Mouse (Mus musculus) midbrain, embryonic 10.5 days (tissue): ENCODE results near the gene Stk11. TPM values are rescaled to one million over a fixed set of nuclear protein-coding genes. Genes with fewer than 3 reads are reported as not detected.

Source experiments
- DNase-seq: peaks from one replicate; pipeline ENCODE4 v3.0.0-alpha.2; 2017; ENCODE audit warnings: low spot score
- H3K27ac ChIP-seq: fragments of 300-500 bp; sonication (generic); replicated peaks from 2 replicates; pipeline ENCODE4 v1.5.1; 2016; ENCODE audit warnings: mild to moderate bottlenecking
- H3K27me3 ChIP-seq: fragments of 300-500 bp; sonication (generic); 2 replicates; pipeline ENCODE4 v1.6.1; 2016; ENCODE audit warnings: low read depth, mild to moderate bottlenecking; ENCODE audit not compliant: poor library complexity, severe bottlenecking
- H3K36me3 ChIP-seq: fragments of 300-500 bp; sonication (generic); 2 replicates; pipeline ENCODE4 v1.6.1; 2016; ENCODE audit warnings: mild to moderate bottlenecking, moderate library complexity
- H3K4me1 ChIP-seq: fragments of 300-500 bp; sonication (generic); 2 replicates; pipeline ENCODE4 v1.6.1; 2016
- H3K4me3 ChIP-seq: fragments of 300-500 bp; sonication (generic); 2 replicates; pipeline ENCODE4 v1.5.1; 2016; ENCODE audit warnings: mild to moderate bottlenecking, moderate library complexity
- H3K9me3 ChIP-seq: fragments of 300-500 bp; sonication (generic); replicated peaks from 2 replicates; pipeline ENCODE4 v1.6.1; 2016; ENCODE audit warnings: mild to moderate bottlenecking
- WGBS: fragments of 180-500 bp; shearing (Covaris S2); methylation state at CpG from one replicate; pipeline ENCODE4 v1.1.7; 2016; 5-methylcytosine and 5-hydroxymethylcytosine counted together
- polyA plus RNA-seq: library from polyadenylated mRNA; unstranded; fragments of >200 nt; fragmentation: Nextera tagmentation; extraction: Ambion mirVana; gene quantifications from 2 replicates; pipeline ENCODE4 v1.2.1, GENCODE M21; 2016

The Stk11 gene
- polyA plus RNA-seq, 1 experiment from 2014 or later, result 19.7 TPM

DNA sequence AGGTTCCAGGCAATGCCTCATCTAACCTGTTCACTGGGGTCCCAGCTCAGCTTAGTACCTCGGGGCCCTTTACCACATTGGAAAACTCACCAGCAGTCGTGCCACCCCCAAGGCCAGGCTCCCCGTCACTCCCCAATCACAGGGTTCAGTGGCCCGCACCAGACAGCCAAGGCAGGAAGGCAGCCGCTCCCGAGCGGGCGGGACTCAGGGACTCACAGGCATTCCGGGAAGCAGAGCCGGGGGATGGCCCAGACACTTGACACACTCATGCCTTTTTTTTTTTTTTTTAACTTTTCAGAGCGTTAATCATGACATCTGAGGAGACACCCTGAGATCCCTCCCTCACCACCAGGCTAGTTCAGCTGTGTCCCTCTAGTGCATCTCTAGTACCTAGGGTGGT is 14.6 kb upstream of the Stk11 start:
- 72% methylated on average over 11 of the region's 11 CpGs for WGBS
- H3K27ac ChIP-seq, result no peak overlapping the region
- no peaks in the 10 kb centered on the region for H3K9me3 ChIP-seq
- DNase-seq, result no peak
- H3K4me1 ChIP-seq, result peaks cover 57% of the 10 kb centered on the region
- peak overlapping the region; percentile 97 for H3K4me3 ChIP-seq
- no peaks in the 10 kb centered on the region for H3K27me3 ChIP-seq
- no peaks in the 10 kb centered on the region for H3K36me3 ChIP-seq

GRCm38 (mm10) chr10:80102216-80102915 is 13.2 kb upstream of the Stk11 start:
- no peaks in the 10 kb centered on the region for H3K9me3 ChIP-seq
- H3K27me3 ChIP-seq, result no peaks in the 10 kb centered on the region
- H3K4me1 ChIP-seq, result peaks cover 50% of the 10 kb centered on the region
- H3K27ac ChIP-seq, result peak overlapping the region; percentile 95
- DNase-seq, result peak; percentile 88
- no peaks in the 10 kb centered on the region for H3K36me3 ChIP-seq
- under 1% methylated on average over 53 of the region's 59 CpGs for WGBS
- peak overlapping the region; percentile 97 for H3K4me3 ChIP-seq

DNA sequence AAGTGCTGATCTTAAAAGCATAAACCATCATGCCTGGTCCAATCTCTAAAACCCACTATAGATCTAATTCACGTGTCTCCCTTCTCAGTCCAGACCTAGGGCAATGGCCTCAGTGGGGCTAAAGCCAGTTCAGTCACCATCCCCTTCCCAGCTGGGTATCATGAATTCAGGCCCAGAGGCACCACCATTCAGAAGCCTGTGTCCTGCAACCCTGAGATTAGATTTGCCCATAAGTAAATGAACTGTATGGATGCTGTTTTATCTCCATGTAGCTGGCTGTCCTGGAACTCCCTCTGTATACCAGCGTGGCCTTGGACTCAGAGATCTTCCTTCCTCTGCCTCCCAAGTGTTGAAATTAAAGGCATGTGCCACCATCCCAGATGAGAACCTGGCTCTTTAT is 12.6 kb upstream of the Stk11 start:
- 85% methylated on average over 2 of the region's 2 CpGs for WGBS

DNA sequence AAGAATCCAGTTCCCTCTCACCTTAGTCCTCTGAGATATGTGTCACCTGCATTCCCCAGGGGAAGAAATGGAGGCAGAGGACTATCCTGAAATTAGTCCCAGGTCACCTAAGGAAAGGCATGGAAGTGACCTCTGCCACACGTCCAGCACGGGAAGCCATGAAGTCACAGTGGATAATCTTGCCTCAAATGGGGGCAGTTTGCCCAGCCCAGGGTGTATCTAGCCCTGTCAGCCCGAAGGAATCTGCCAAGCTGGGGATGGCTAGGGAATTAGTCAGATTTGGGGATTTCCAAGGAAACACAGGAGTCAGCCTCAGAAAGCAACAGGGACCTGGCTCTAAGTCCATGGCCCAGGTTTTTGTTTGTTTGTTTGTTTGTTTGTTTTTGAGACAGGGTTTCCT is 11.4 kb upstream of the Stk11 start:
- no peaks in the 10 kb centered on the region for H3K9me3 ChIP-seq
- WGBS, result 89% methylated on average over 3 of the region's 3 CpGs
- no peaks in the 10 kb centered on the region for H3K27me3 ChIP-seq
- no peak overlapping the region for H3K4me3 ChIP-seq
- H3K4me1 ChIP-seq, result peaks cover 33% of the 10 kb centered on the region
- H3K27ac ChIP-seq, result no peak overlapping the region
- no peaks in the 10 kb centered on the region for H3K36me3 ChIP-seq
- no peak for DNase-seq

More for the DNA sequence above, 12.6 kb upstream of the Stk11 start:
- peak overlapping the region; percentile 97; the same call in 1 of the 2 replicates for H3K4me3 ChIP-seq
- H3K36me3 ChIP-seq, result no peaks in the 10 kb centered on the region
- no peaks in the 10 kb centered on the region for H3K9me3 ChIP-seq
- H3K27me3 ChIP-seq, result no peaks in the 10 kb centered on the region
- peaks cover 43% of the 10 kb centered on the region for H3K4me1 ChIP-seq
- no peak for DNase-seq
- peak overlapping the region; percentile 95 for H3K27ac ChIP-seq

GRCm38 (mm10) chr10:80105460-80105859 is 10.1 kb upstream of the Stk11 start, which contains the start of gene Sbno2:
TSS of gene Sbno2 (minus strand) at chr10:80105571.
- H3K27me3 ChIP-seq, result no peaks in the 10 kb centered on the region
- 72% methylated on average over 5 of the region's 5 CpGs for WGBS
- no peak for DNase-seq
- no peak within 1 kb of the TSS for H3K27ac ChIP-seq
- H3K36me3 ChIP-seq, result no peaks in the 10 kb centered on the region
- peaks cover 27% of the 10 kb centered on the region for H3K4me1 ChIP-seq
- no peaks in the 10 kb centered on the region for H3K9me3 ChIP-seq
- H3K4me3 ChIP-seq, result no peak within 1 kb of the TSS

GRCm38 (mm10) chr10:80105926-80106325 is 9.7 kb upstream of the Stk11 start:
- no peak overlapping the region for H3K4me3 ChIP-seq
- no peak overlapping the region for H3K27ac ChIP-seq
- no peak for DNase-seq
- H3K4me1 ChIP-seq, result peaks cover 22% of the 10 kb centered on the region
- H3K9me3 ChIP-seq, result no peaks in the 10 kb centered on the region
- no peaks in the 10 kb centered on the region for H3K36me3 ChIP-seq
- 77% methylated on average over 5 of the region's 5 CpGs for WGBS
- H3K27me3 ChIP-seq, result no peaks in the 10 kb centered on the region

DNA sequence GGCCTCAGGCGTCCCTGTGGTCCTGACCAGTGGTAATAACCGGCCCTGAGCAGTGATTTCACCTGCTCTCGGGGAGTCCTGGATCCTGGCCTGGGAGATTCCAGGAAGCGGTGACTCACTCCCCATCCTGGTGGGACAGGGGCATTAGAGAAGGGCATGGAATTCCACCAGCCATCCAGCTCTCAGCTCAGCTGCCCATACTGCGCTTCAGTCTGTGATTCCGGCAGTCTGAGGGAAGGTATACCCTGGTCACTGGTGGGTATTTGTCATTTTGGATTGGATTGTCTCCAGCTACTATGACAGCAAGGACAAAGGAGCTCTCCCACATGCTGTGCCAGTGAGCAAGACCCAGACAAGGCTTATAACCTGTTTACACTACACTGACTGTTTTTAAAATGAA is 7.9 kb upstream of the Stk11 start:
- 71% methylated on average over 6 of the region's 6 CpGs for WGBS
- Histone ChIP-seq H3K9me3 (no peaks in the 10 kb centered on the region), H3K27me3 (no peaks in the 10 kb centered on the region), H3K36me3 (no peaks in the 10 kb centered on the region), H3K27ac (no peak overlapping the region), H3K4me1 (peaks cover 4% of the 10 kb centered on the region), H3K4me3 (no peak overlapping the region)
- DNase-seq, result no peak

DNA sequence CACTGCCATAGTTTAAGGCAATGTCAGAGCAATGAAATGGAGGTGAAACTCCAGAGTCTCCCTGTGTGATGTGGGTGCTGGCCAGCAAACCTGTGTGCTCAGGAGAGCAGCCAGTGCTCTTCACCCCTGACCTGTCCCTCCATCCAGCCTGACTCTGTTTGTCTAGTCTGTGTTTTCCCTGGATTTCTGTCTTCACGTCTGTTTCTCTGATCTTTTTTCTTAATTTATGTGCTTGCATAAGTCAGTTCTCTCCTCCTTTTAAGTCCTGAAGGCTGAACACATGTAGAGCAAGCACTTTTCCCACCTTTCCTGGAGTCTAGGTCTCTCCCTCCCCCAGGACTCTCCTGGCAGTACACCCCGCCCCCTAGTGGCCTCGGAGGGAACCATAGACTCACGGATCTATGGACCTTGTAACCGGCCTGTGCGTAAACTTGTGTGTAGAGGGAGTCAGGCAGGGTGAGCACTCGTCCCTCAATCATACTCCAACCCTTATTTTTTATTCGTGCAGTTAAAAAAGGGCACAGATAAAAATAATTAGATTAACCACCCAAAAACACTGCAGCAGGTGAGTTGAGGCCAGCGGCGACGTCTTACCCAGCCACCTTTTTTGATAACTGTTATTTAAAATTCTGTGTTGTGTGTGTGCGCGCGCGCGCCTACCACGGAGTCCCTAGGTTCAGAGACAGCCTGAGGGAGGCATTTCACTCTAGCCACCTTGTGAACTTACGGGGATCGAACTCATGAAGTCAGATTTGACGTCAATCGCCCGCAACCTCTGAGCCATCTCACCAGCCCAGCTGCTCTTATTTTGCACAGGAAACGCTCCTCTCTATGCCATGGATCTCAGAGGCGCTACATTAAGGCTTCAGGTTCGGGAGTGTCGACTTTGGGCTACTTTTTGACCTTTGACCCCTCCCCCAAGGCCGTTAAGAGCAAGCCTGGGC is 990 bp upstream of the Stk11 start:
- 2% methylated on average over 27 of the region's 27 CpGs for WGBS
- no peaks in the 10 kb centered on the region for H3K9me3 ChIP-seq
- peak; percentile 92 for DNase-seq
- H3K27ac ChIP-seq, result peak overlapping the region; percentile 93
- peak overlapping the region; percentile 96 for H3K4me3 ChIP-seq
- no peaks in the 10 kb centered on the region for H3K27me3 ChIP-seq
- peaks cover 25% of the 10 kb centered on the region for H3K36me3 ChIP-seq
- peaks cover 42% of the 10 kb centered on the region for H3K4me1 ChIP-seq

- no peak for DNase-seq
- peaks cover 50% of the 10 kb centered on the region for H3K4me1 ChIP-seq
- WGBS, result 0% methylated on average over 63 of the region's 63 CpGs
Measured at GRCm38 (mm10) chr10:80115944-80116335, 337 bp downstream of the Stk11 start.

DNA sequence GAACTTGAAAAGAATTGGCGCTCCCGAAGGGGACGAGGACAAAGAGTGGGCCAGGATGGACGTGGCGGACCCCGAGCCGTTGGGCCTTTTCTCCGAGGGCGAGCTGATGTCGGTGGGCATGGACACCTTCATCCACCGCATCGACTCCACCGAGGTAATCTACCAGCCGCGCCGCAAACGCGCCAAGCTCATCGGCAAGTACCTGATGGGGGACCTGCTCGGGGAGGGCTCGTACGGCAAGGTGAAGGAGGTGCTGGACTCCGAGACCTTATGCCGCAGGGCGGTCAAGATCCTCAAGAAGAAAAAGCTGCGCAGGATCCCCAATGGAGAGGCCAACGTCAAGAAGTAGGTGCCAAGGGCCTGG is 942 bp downstream of the Stk11 start:
- peak overlapping the region; percentile 93 for H3K27ac ChIP-seq

More at GRCm38 (mm10) chr10:80115944-80116335, 337 bp downstream of the Stk11 start:
- Histone ChIP-seq H3K9me3 (no peaks in the 10 kb centered on the region), H3K36me3 (peaks cover 38% of the 10 kb centered on the region), H3K27ac (peak overlapping the region; percentile 93), H3K4me3 (peak overlapping the region; percentile 96), H3K27me3 (no peaks in the 10 kb centered on the region)

DNA sequence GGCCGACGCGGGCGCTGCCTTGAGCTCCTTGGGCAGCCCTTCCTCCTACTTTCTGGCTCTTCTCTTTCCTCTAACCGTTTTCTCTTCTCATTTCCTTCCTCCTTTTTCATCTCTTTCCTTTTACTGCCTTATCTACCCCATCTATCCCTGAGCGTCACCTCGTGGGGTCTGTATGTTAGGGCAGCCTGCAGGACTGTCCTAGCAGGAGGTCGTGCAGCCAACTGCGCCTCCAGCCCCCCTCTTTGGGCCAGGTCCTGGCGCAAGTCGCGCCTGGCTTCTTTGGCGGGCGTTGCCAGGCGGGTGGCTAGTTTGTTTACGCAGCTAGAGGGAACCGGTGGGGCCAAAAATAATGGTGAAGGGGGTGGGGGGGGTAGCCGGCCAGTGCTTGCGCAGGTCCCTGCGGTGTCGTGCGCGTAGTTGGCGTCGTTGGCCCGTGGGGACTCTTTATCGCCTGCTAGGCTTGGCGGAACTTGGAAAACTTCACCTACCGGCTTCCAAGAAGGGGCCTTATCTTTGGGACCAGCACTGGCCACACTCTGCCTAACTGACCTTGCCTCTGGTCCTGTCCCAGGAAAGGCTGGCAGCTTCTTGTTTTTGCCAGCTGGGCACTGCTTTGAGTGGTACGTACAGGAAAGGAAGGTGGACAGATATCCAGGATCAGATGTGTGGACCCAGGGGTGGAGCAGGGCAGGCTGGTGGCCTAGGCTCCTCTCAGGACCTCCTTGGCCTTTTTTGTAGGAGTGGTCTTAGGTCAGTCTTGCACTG is 1.5 kb downstream of the Stk11 start:
- Histone ChIP-seq H3K4me1 (peaks cover 50% of the 10 kb centered on the region), H3K27me3 (no peaks in the 10 kb centered on the region), H3K4me3 (peak overlapping the region; percentile 96), H3K36me3 (peaks cover 50% of the 10 kb centered on the region), H3K9me3 (no peaks in the 10 kb centered on the region), H3K27ac (peak overlapping the region; percentile 93)
- 6% methylated on average over 30 of the region's 30 CpGs for WGBS
- peak; percentile 37 for DNase-seq

More for the DNA sequence above, 942 bp downstream of the Stk11 start:
- Histone ChIP-seq H3K9me3 (no peaks in the 10 kb centered on the region), H3K4me3 (peak overlapping the region; percentile 96), H3K27me3 (no peaks in the 10 kb centered on the region), H3K36me3 (peaks cover 44% of the 10 kb centered on the region), H3K4me1 (peaks cover 50% of the 10 kb centered on the region)
- WGBS, result 1% methylated on average over 27 of the region's 27 CpGs
- DNase-seq, result peak; percentile 31

GRCm38 (mm10) chr10:80117736-80118135 is 2.1 kb downstream of the Stk11 start:
- Histone ChIP-seq H3K4me1 (peaks cover 50% of the 10 kb centered on the region), H3K36me3 (peaks cover 56% of the 10 kb centered on the region), H3K9me3 (no peaks in the 10 kb centered on the region), H3K27me3 (no peaks in the 10 kb centered on the region), H3K4me3 (peak overlapping the region; percentile 96), H3K27ac (peak overlapping the region; percentile 93)
- DNase-seq, result no peak
- 74% methylated on average over 1 of the region's 1 CpGs for WGBS
